Mouse (Mus musculus): ENCODE data around the gene Dcaf7.
"Not testable (repeated sequence)": the region's sequence is repeated elsewhere in the genome, so short reads cannot be mapped to it uniquely, and the experiment has no call there.

The Dcaf7 gene

GRCm38 (mm10) chr11:106036548-106037417 lies at the start of gene Dcaf7:
TSS of gene Dcaf7 (plus strand) at chr11:106036872.
- peak; percentile 99 for DNase-seq (ENCODE audit: low spot score)

GRCm38 (mm10) chr11:105987446-105987845 lies 49.2 kb upstream of the Dcaf7 start:
- DNase-seq (ENCODE audit: low spot score) = no peak

- DNase-seq (ENCODE audit: low spot score) = no peak
Observed at GRCm38 (mm10) chr11:105989446-105989845, 47.2 kb upstream of the Dcaf7 start.

GRCm38 (mm10) chr11:105990231-105990630 lies 46.4 kb upstream of the Dcaf7 start:
- no peak for DNase-seq (ENCODE audit: low spot score)

- DNase-seq (ENCODE audit: low spot score) = no peak
Observed at GRCm38 (mm10) chr11:105994375-105994774, 42.3 kb upstream of the Dcaf7 start, which contains the start of gene Ace3. TSS of gene Ace3 (plus strand) at chr11:105994675.

- no peak for DNase-seq (ENCODE audit: low spot score)
Observed at GRCm38 (mm10) chr11:106000062-106000461, 36.6 kb upstream of the Dcaf7 start.

- peak; percentile 35 for DNase-seq (ENCODE audit: low spot score)
Observed at GRCm38 (mm10) chr11:106001718-106002117, 35.0 kb upstream of the Dcaf7 start.

- DNase-seq (ENCODE audit: low spot score) = no peak
Observed at GRCm38 (mm10) chr11:106004576-106004975, 32.1 kb upstream of the Dcaf7 start.

- DNase-seq (ENCODE audit: low spot score) = no peak
Observed at GRCm38 (mm10) chr11:106005970-106006369, 30.7 kb upstream of the Dcaf7 start.

- peak; percentile 87 for DNase-seq (ENCODE audit: low spot score)
Observed at GRCm38 (mm10) chr11:106007821-106008220, 28.9 kb upstream of the Dcaf7 start, which contains the start of gene Kcnh6. TSS of gene Kcnh6 (plus strand) at chr11:106008124.

GRCm38 (mm10) chr11:106012711-106013110 lies 24.0 kb upstream of the Dcaf7 start:
- no peak for DNase-seq (ENCODE audit: low spot score)

- DNase-seq (ENCODE audit: low spot score) = no peak
Observed at GRCm38 (mm10) chr11:106013556-106014225, 23.0 kb upstream of the Dcaf7 start.

GRCm38 (mm10) chr11:106016440-106016839 lies 20.2 kb upstream of the Dcaf7 start:
- DNase-seq (ENCODE audit: low spot score) = no peak

GRCm38 (mm10) chr11:106020051-106020763 lies 16.5 kb upstream of the Dcaf7 start:
- DNase-seq (ENCODE audit: low spot score) = peak; percentile 52

- no peak for DNase-seq (ENCODE audit: low spot score)
Observed at GRCm38 (mm10) chr11:106025774-106026173, 10.9 kb upstream of the Dcaf7 start.

- DNase-seq (ENCODE audit: low spot score) = peak; percentile 48
Observed at GRCm38 (mm10) chr11:106026465-106027151, 10.1 kb upstream of the Dcaf7 start.

GRCm38 (mm10) chr11:106027607-106028006 lies 9.1 kb upstream of the Dcaf7 start:
- DNase-seq (ENCODE audit: low spot score) = no peak

GRCm38 (mm10) chr11:106032074-106032473 lies 4.6 kb upstream of the Dcaf7 start:
- not testable (repeated sequence) for DNase-seq (ENCODE audit: low spot score)

GRCm38 (mm10) chr11:106033491-106033919 lies 3.2 kb upstream of the Dcaf7 start:
- peak; percentile 61 for DNase-seq (ENCODE audit: low spot score)

- DNase-seq (ENCODE audit: low spot score) = no peak
Observed at GRCm38 (mm10) chr11:106034986-106035385, 1.7 kb upstream of the Dcaf7 start.

GRCm38 (mm10) chr11:106037418-106037751 lies 713 bp downstream of the Dcaf7 start:
- DNase-seq (ENCODE audit: low spot score) = peak; percentile 69

GRCm38 (mm10) chr11:106044349-106044748 lies 7.7 kb downstream of the Dcaf7 start:
- DNase-seq (ENCODE audit: low spot score) = no peak
